Mouse (Mus musculus) embryonic fibroblast, embryonic 13.5 days (primary cell): ENCODE measurements around the gene Gvin1.
"Not testable (repeated sequence)": the region's sequence is repeated elsewhere in the genome, so short reads cannot be mapped to it uniquely, and the experiment has no call there.

Experiments used
- CTCF ChIP-seq: IDR thresholded peaks from 2 replicates; pipeline ENCODE4 v1.5.1; 2011; ENCODE audit warnings: mild to moderate bottlenecking, control low read depth, low read length, moderate library complexity, borderline replicate concordance; ENCODE audit not compliant: insufficient read depth
- POLR2A ChIP-seq: IDR thresholded peaks from 2 replicates; pipeline ENCODE4 v1.6.1; 2011; ENCODE audit warnings: low read depth, mild to moderate bottlenecking, control low read depth, low read length, moderate library complexity

GRCm38 (mm10) chr7:106206630-106207029, 8.5 kb downstream of the Gvin1 start:
- TF ChIP-seq CTCF, POLR2A: not testable (repeated sequence)
